Mouse (Mus musculus): ENCODE data around the gene Ptger1.

Ptger1 gene

DNA sequence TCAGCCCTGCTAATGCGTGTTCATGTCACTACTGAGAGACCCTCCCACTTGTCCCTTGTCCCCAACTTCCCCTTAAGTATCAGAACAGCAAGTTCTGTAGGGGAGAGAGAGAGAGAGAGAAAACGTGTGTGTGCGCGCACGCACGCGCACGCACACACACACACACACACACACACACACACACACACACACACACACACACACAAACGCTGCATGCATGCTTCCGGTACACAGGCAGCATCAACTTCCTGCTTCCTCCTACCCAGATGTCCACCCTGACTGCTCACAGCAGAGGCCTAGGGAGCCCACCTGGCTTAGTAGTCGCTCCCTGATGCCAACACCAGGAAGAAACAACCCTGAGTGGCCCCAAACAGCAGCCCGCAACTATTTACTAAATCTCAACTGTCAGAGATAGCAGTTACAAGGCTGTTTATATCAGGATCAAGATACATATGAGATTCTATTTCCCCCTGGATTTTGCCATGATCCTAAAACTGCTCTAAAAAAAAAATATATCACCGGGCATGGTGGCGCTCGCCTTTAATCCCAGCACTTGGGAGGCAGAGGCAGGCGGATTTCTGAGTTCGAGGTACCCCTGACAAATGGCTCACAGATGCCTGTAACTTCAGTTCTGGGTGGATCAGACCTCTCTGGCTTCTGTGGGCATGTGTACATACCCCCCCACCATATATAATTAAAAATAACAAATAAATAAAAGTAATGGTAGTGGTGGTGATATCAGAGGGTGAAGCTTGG, 29.1 kb downstream of the Ptger1 start:
- no peak for DNase-seq (ENCODE audit: low read depth, low spot score)

- peak; percentile 79 for DNase-seq (ENCODE audit: low read depth, low spot score)
Measured at GRCm38 (mm10) chr8:83697374-83698220, 31.1 kb downstream of the Ptger1 start.

DNA sequence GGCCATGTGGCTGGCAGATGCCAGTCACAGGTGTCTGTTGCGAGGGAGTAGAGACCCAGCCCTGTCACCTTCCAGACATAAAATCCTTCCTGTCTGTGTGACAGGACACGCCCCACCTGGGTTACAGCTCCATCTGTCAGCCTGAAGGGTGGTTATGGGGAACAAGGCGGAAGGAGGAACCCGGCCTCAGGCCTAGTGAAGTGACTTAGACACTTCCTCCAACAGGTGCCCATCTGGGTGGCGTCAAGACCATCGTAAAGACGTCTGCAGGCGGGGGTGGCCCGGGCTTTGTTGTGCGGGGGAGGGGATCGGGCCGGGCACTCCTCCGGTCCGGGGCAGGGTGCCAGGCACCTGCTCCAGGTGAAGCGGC, 31.8 kb downstream of the Ptger1 start:
- DNase-seq (ENCODE audit: low read depth, low spot score), result peak; percentile 33

- DNase-seq (ENCODE audit: low read depth, low spot score), result peak; percentile 73
Measured at GRCm38 (mm10) chr8:83698661-83699453, 32.4 kb downstream of the Ptger1 start, which contains the start of gene Pkn1. TSS of gene Pkn1 (minus strand) at chr8:83699179.

- DNase-seq (ENCODE audit: low read depth, low spot score), result no peak
Measured at GRCm38 (mm10) chr8:83699566-83699965, 33.1 kb downstream of the Ptger1 start.

GRCm38 (mm10) chr8:83700423-83701085, 34.1 kb downstream of the Ptger1 start:
- no peak for DNase-seq (ENCODE audit: low read depth, low spot score)

DNA sequence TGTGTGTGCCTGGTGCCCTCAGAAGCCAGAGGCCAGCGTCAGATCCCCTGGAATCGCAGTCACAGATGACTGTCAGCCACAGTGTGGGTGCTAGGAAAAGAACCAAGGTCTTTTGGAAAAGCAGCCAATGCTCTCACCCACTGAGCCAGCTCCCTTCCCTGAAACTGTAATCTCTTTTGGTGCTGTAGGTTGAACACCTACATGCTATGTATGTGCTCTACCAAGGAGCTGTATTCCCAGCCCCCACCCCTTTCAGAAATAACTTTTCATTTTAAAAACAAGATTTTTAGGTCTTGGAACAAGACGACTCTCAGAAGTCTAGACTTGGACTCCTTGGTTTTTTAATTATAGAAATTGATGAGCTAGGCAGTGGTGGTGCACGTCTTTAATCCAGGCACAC, 36.9 kb downstream of the Ptger1 start:
- no peak for DNase-seq (ENCODE audit: low read depth, low spot score)

GRCm38 (mm10) chr8:83706411-83706810, 39.9 kb downstream of the Ptger1 start:
- DNase-seq (ENCODE audit: low read depth, low spot score), result no peak

GRCm38 (mm10) chr8:83707554-83707953, 41.1 kb downstream of the Ptger1 start:
- DNase-seq (ENCODE audit: low read depth, low spot score), result no peak

GRCm38 (mm10) chr8:83714676-83715030, 48.2 kb downstream of the Ptger1 start:
- DNase-seq (ENCODE audit: low read depth, low spot score), result no peak

DNA sequence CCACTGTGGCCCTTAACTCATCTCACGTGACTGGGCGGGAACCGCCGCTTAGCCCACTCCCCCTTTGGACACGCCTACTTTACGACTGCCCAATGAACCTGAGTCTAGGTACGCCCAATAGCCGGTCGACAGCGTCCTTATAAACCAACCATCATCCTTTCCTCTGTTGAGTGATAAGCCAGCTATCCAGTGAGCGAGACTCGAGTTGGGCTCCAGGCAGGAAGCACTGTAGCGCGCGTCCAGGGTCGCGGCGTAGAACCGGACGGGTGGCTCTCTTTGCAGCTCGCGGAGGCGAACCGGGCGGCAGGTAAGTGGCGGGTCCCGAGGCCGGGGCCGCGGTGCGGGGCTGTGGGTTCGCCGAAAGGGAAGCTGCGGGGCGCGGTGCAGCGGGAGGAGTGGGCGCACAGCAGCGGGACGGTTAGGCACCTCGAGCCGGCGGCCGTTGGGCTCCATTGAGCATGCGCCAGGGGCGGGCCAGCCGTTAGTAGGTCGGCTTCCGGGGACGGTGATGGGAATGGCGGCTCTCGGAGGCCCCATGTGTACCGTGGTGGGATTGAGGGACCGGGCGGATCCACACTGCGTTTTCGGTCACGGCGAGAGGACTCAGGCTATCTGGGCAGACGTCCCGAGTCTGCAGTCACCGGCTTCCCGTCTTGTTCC, 48.7 kb downstream of the Ptger1 start, which contains the start of gene Ddx39:
TSS of gene Ddx39 (plus strand) at position 147 of the 660 bp plus-strand sequence.
- DNase-seq (ENCODE audit: low read depth, low spot score), result peak; percentile 100

DNA sequence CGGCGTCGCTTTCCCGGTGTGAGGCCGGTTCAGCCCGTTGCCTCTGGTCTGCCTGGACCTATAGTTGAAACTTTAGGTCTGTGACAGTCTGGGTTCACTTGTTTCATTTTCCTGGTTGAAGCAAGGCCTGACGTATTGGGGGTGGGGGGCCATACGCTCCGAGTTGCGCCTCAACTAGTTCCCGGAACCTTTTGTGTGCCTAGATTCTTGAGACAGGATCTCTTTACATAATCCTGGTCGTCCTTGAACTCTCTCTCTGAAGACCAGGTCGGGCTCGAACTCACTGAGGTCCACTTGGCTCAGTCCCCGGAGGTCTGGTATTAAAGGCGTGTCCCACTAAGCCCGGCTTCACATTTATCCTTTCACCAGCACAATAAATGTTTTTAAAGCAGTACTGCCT, 49.3 kb downstream of the Ptger1 start:
- peak; percentile 51 for DNase-seq (ENCODE audit: low read depth, low spot score)

- DNase-seq (ENCODE audit: low read depth, low spot score), result peak; percentile 55
Measured at GRCm38 (mm10) chr8:83716563-83716962, 50.1 kb downstream of the Ptger1 start.

DNA sequence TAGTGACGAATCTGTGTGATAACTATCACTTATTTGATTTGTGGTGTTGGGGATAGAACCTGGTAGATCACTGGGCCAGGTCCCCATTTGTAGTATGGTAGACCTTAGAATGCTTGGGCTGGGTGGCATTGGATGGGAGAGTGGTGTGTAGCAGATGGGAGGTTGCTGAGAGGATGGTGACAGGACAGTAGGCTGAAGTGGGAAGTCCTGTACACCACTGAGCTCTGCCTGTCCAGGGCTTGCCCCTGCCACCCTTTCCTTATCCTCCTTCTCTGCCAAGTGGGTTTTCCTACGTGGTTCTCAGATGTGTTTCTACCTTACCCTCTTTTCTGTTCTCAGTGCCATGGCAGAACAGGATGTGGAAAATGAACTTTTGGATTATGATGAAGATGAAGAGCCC, 52.6 kb downstream of the Ptger1 start:
- DNase-seq (ENCODE audit: low read depth, low spot score), result no peak

GRCm38 (mm10) chr8:83719693-83720092, 53.2 kb downstream of the Ptger1 start:
- DNase-seq (ENCODE audit: low read depth, low spot score), result no peak

- no peak for DNase-seq (ENCODE audit: low read depth, low spot score)
Measured at GRCm38 (mm10) chr8:83721405-83722025, 55.0 kb downstream of the Ptger1 start.

Measured in 3T3-L1 (cell line).